Mouse (Mus musculus): ENCODE results near the gene Tshz2.

DNA sequence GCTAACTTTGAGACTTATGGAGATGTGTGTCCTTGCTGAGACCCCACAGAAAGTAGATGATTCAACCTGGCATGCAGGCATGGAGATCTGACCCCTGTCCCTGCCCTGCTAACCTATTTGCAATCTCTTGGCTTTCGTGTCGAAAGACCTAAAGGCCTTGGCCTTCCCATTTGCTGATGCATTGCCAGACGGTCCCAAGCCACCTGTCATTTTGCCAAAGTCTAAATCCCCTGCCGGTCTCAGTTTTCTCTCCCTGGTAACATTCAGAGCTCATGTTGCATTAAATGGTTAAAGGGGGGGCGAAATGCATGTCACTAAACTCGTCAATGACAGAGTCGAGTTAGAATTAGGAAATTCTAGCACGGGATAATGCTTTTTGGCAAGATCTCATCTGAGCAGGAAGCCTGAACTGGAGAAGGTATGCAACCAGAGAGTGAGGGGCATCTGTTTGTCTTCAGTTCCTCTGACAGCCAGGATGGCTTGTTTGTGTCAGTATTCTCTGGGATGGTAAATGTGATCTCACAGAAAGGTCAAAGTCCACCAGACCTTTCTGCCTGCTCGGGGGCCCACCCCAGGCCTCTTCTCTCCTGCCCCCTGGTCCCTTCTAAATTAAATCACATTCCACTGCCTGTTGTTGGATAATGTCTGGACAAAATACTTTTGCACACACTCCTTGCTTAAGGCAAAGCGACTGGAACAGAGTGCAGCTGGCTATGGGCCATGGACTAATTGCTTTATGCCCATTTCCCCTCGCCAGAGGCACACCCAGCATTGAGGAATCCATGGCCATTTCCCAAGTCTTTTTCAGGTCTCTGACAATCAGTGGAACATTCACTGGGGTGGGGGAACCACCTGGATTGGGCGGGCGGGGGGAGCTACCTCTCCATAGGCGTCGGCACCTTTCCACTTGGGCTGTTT lies 118.0 kb downstream of the Tshz2 start:
- no peak for TF ChIP-seq POLR2A (IDR thresholded peaks at IDR 0.05; ENCODE audit: borderline replicate concordance, extremely low read depth, insufficient read depth, insufficient read length, poor library complexity, severe bottlenecking)
- no peak for TF ChIP-seq CTCF (IDR thresholded peaks at IDR 0.05; ENCODE audit: borderline replicate concordance, extremely low read depth, insufficient read depth, insufficient read length)
